Mouse (Mus musculus) MEL (cell line): ENCODE results near the gene Cd70.
A peak's percentile ranks its signal among the peaks of the same experiment; 100 is the strongest.

ENCODE experiments used
- ETS1 ChIP-seq: IDR thresholded peaks from 2 replicates; pipeline ENCODE4 v1.6.1; 2012; ENCODE audit warnings: low read depth, mild to moderate bottlenecking, inconsistent platforms, low read length, improper control_type of control experiment, moderate library complexity
- HCFC1 ChIP-seq: IDR thresholded peaks from 2 replicates; pipeline ENCODE4 v1.6.1; 2012; ENCODE audit warnings: low read depth, mild to moderate bottlenecking, inconsistent platforms, low read length, improper control_type of control experiment, moderate library complexity
- MAFK ChIP-seq: IDR thresholded peaks from 2 replicates; pipeline ENCODE4 v1.6.1; 2011; ENCODE audit warnings: low read depth, mild to moderate bottlenecking, low read length, improper control_type of control experiment, borderline replicate concordance
- POLR2A ChIP-seq, 2 experiments: IDR thresholded peaks; 2 replicates each; pipeline ENCODE4 v1.6.1; 2011 to 2012; ENCODE audit warnings: low read length in 2 of 2, mild to moderate bottlenecking in 2 of 2, control low read depth in 1 of 2, improper control_type of control experiment in 1 of 2, low read depth in 1 of 2, moderate library complexity in 1 of 2; ENCODE audit not compliant: control insufficient read depth in 1 of 2, insufficient read depth in 1 of 2, poor library complexity in 1 of 2

GRCm38 (mm10) chr17:57173351-57173750, 23.8 kb upstream of the Cd70 start:
- TF ChIP-seq POLR2A (IDR thresholded peaks at IDR 0.05; ENCODE audit: control insufficient read depth in 1 of 2, insufficient read depth in 1 of 2, low read depth in 1 of 2, low read length in 2 of 2, poor library complexity in 1 of 2) (no peak), MAFK (no peak), HCFC1 (no peak), ETS1 (peak; percentile 51; the same call in 1 of the 2 replicates)
